Mouse (Mus musculus) kidney, postnatal 25 days (tissue): ENCODE measurements around the gene Selenom.

Source experiments
- DNase-seq, 2 experiments: peaks; one replicate each; pipeline ENCODE4 v3.0.0; 2021; ENCODE audit warnings: mixed read lengths in 2 of 2

The Selenom gene

DNA sequence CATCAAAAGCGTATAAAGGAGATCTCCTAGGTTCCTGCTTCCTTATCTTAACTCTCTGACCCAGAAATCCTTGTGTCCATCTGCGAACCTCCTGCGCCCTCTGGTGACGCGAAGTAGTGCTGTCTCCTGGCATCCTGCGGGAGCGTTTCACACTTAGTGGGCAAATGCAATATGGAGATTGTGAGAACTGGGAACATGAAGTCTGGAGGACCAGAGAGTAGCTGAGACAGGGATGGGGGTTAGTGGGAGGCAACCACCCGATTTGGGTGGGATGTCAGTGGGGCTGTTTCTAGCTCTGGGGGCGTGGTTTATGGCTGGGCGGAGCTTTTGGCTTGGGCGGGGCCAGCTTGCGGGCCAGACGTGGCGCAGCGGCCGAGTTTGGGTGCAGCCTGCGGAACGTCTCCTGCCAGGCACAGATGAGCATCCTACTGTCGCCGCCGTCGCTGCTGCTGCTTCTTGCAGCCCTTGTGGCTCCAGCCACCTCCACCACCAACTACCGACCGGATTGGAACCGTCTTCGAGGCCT, at the start of gene Selenom:
Gene Selenom (plus strand): TSS at position 156 of the 526 bp plus-strand sequence.
- peak; percentile 90 to 94 for DNase-seq

DNA sequence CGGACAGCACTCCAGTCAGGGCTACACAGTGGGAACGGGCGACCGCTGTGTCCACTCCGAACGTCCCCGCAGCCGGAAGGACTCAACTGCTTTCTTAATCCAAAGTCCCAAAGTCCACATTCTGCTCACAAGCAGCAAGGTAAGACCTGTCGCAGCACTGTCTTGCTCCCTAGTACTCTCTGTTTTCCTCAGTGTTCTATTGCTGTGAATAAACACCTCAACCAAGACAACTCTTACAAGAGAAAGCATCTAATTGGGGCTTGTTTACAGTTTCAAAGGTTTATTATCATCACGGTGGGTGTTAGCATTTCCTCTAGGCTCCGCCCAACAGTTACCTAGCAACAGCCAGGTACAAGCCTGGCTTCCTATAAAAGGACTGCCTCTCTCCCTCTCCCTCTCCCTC, 43.0 kb upstream of the Selenom start:
- DNase-seq, result peak; percentile 60 to 81

DNA sequence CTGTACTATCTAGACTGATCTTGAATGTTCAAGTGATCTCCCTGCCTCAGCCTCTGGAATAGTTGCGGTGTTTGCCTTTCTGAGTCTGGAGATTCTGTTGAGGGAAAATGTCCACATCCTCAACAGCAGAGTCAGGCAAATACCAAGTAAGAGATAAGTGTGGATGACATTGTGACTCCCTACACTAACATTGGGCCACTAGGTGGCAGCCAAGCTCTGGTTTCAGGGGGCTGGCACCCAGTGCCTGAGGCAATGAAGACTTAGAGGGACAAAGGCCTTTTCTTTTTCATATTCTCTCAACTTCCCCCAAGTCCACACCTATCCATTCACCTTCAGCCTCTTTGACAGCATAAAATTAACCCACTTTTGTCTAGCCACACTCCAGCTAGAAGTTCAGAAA, 42.0 kb upstream of the Selenom start:
- DNase-seq, result peak; percentile 89 to 95

DNA sequence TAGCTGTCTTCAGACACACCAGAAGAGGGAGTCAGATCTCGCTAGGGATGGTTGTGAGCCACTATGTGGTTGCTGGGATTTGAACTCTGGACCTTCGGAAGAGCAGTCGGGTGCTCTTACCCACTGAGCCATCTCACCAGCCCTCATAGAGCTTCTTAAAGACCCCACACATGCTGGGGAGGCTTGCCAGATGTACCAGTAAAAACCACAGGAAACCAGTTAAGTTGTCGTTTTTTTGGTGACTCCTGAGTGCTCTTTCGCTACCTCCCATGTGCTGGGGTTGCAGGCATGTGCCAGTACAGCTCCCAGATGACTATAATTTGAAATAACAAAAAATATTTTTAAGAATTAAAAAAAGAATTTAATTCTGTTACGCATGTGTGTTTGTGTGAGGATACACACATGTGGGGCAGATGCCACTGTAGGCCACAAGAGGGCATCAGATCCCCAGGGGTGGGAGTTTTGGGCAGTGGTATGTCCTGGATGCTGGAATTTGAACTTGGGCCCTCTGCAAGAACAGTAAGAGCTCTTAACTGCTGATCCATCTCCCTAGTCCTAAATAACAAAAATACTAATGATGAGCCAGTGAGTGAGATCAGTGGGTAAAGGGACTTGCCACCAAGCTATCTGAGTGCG, 39.9 kb upstream of the Selenom start:
- peak; percentile 54 to 55 for DNase-seq

DNA sequence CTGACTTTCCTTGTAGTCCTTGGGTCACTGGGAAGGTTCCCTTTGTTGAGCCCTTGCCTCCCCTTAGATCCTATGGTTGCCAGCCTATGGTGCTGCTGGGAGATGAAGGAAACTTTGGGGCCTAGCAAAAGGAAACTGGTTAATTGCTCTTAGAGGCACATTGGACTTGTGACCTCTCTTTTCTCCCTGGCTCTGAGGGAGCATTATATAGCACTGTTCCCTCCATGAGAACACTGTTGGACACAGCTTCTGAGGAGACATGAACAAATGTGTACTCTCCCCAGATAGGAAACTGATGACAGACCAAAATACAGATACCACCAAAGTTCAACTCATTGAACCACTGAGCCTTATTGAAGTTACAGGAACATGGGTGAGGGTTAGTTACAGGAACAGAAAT, 39.0 kb upstream of the Selenom start:
- no peak for DNase-seq

DNA sequence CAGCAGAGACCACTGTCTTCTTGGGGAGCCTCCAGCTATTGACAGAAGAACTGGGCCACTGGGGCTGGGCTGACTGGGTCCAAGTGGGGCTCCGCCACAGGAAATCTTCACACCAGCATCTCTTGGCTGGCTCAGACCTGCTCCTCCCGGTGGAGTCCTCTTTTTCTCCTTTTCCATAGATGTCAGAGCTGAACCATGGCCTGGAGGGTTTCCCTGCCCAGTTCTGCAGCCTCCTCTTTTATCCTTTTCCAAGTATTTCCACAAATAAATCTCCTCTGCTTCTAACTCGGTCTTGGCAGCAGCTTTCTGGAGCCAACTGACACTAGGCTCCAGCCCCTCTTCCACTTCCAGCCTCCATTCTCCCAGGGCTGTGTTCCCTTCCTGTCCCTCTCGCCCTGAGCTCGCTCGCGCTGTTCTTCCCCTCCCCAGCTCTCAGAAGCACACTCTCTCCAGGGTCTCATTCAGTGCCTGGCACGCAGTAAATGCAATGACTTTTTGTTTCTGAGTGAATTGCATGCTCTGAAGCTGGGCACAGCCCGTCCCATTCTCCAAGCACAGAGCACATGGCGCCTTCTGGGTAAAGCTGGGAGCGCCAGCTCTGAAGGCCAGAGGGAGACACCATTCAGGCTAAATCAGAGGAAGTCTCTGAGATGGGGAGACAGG, 30.4 kb upstream of the Selenom start:
- DNase-seq, result no peak

DNA sequence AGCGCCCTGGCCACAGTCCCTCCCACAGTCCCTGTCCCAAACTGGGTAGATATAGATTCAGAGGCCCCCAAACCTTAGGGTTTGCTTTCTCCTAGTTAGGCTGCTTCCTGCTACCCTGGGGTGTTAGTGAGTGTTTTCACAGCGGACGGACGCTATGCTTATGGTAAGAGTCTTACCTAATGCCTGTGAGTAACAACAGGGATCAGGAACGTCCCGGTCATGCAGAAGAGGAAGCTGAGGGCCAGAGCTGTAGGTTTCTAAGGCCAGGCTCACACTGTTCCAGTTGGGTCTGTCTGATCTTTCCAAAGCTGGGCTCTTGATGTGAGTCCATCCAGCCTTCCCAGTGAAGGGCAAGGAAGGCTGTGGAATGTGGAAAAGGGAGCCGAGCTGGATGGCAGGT, 28.1 kb upstream of the Selenom start:
- DNase-seq, result no peak

DNA sequence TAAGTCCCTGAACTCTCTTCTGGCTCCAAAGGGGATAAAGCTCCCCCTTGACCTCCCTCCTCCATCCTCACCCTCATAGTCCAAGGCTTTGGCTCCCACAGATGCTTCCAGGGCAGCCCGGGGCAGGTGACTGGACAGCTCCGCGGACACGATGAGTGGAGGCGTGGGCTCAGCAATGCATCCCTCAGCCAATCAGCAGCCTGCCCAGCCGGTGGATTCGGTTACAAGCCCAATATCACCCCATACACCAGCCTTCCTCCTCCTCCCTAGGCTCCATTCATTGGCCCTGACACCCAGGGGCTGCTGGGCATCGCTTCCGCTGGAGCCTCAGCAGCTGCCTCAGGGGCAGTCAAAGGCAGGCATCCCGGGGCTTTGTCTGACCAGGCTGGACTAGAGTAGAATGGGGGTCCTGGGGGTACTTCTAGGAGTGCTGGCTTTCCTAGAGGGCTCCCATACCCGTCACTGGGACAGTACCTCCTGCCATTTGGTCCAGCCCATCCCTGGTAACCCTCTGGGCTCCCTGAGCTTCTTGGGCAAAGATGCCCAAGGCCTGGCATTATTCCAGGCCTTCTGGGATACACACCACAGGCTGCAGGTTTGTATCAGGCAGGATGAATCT, 26.4 kb upstream of the Selenom start, which contains the start of gene Pla2g3:
Gene Pla2g3 (plus strand): TSS at position 333 of the 619 bp plus-strand sequence.
- no peak for DNase-seq

DNA sequence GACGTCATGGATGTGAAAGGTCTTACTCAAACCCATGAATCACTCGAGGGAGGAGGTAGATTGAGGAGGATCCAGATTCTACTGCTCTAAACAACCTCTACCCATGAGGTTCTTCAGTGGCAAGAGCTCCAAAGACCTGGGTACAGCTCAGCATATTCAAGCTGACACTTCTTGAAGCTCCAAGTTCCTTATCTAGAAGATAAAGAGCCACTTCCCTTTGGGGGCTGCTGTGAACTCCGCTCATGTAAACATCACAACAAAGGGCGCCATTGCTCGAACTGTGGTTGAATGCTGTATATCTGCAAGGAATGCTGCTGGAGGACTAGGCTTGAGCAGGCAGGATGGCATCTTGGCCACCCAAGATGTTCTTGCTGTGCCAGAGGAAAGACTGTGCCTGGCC, 25.4 kb upstream of the Selenom start:
- no peak for DNase-seq

DNA sequence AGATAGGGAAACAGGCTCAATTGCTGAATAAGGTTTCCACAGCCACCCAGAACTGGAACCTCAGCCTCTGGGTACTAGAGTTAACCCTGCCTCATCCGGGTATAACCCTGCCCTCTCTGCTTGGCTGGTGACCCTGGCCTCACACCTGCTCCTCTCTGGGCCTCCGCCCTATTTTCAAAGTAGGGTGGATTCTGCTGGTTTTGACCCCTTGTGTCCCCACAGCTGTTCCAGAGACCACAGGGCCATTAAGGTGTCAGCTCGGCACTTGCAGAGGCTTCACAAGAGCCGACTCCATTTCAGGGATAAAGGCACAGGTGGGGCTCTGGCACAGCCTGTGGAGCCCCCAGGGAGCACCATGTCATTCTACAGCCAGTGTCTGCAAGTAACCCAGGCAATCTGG, 21.7 kb upstream of the Selenom start:
- DNase-seq, result no peak

DNA sequence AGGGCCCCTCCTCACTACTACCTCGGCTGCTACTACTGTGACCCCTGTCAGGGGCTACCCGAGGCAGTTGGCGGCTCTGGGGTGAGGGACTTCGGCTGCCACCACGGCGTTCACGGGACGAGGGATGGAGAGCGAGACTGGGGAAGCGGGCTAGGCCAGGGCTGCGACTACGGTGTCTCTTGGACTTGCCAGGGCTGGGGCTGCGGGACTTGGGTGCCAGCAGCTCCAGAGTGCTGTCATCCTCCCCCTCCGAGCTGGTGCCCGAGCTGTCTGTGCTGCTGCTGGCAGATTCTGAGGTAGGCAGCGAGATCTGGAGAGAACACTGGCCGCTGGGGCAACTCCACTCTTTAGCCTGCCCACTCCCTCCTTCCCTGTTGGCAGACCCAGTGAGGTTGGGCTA, 19.6 kb upstream of the Selenom start:
- no peak for DNase-seq

DNA sequence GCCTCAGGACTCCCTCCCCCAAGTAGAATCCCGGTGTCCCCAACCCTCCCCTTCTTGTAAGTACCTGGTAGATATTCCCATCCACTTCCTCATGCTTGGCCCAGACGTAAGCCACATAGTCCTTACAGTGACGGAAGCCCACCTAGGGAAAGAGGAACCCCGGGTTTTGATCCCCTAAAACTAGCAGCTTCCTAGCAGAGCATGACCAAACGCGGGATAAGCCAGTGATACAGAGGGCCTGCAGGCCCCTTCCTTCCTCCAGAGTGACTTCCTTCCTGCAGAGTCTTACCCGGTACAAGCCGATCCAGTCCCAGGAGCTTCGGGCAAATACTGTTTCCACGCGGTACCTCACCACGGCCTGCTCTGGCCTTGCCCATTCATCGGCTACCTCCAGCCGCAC, 19.0 kb upstream of the Selenom start:
- no peak for DNase-seq

DNA sequence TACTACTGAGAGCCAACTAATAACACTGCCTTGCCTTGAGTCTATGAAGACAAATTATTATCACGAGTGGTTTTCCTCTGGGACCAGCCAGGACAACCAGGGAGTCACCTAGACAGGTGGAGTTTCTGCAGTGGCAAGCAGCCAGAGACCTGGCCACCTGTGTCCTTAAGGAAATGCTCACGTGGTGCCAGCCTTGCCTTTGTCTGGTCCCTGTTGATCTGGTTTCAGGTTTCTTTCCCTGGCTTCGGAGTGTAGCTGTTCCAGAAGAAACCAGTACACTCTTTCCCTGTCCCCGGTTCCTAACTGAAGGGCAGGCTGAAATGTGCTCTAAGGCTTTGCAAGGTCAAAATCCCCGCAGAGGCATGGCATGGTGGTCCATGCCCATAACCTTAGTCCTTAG, 17.7 kb upstream of the Selenom start:
- peak; percentile 71 to 86 for DNase-seq

DNA sequence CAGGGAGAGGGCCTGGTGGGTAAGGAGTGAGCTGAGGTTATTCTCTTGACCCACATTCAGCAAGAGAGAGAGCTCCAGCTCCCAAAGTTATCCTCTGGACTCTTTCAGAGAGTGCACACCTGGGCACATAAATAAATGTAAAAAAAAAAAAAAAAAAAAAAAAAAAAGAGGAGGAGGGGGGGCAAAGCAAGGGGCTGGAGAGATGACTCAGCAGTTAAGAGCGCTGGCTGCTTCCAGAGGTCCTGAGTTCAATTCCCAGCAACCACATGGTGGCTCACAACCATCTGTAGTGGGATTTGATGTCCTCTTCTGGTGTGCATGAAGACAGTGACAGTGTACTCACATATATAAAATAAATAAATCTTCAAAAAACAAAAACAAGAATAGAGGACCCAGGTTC, 17.2 kb upstream of the Selenom start:
- DNase-seq, result no peak

DNA sequence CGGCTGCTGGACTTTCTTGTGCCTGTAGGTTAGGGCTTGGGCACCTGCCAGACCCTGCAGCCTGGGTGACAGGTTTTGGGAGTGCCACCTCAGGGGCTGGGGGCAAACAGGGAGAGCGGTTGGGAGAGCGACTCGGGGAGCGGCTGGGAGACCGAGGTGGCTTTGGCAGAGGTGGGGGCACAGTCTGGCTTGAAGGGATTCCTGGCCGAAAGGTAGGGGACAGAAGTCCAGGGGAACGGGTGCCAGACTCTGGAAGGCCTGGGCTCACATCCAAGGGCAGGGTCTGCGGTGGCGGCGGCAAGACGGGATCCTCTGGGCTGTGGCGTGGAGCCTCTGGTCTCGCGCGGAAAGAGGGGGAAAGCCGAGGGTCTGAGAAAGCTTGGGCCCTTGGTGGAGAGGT, 12.4 kb upstream of the Selenom start:
- peak in 1 of 2 experiments; percentile 62 for DNase-seq

DNA sequence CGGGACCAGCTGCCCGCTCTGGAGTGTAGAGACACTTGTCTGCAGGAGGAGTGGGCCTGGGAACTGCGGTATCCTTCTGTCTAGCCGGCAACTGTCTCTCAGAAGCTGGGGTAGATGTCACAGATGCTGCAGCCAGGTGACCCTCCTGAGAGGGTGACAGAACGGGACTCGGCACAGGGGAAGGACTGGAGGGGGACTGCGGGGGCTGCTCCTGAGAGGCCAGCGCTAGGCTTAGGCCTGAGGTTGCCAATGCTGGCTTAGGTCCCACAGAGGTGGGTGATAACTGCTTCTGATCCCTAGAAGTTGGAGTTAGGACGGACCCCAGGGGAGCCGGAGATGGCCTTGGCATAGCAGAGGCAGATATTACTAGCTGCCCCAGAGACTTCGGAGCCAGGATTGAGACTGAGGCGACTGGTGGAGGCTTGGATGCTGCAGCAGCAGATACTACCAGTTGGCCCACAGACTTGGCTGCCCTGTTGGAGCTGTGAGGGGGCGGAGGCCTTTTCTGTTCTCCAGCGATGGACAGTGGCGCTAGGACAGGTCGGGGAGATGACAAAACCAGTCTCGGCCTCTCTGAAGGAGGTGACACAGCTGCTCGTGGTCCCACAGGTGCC, 11.9 kb upstream of the Selenom start:
- no peak for DNase-seq

DNA sequence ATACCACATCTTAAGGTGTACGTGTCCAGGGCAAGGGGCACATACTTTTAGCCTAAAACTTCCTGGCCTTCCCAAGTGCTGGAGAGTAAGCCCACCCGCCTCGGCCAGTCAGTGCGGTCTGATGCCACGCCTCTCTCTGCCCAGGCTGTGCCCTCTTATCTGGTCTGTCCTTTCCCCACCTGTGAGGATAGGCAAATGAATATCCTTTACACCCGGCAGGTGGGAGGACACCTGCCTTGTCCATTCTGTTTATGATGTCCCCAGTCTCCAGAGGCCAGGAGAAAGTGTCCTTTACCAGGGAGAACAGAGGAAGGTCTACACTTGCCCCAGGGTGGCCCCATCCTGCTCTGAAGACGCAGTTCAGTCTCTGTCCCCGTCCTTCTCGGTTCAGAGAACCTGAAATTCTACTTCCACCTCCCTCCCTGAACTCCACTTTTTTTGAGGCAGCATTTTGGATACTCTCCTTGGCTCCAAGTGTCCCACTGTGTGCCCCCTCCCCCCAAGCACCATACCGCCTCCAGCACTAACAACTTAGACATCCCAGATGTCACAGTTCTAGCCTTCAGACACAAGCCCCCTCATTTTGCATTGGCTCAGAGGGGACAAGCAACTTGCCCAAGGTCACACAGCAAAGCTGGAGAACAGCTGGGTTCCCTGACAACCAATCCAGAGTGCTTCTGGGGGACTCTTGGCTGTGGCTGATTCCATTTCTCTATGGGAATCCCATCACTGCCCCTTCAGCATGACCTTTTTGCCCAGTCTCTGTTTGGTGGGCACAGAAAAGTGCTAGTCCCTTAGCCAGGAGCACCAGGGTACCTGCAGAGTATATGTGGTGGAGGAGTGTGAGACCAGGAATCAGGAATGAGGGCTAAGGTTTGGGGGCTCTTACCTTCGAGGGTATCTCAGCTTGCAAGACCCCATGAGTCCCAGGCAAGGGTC, 10.5 kb upstream of the Selenom start:
- DNase-seq, result no peak

DNA sequence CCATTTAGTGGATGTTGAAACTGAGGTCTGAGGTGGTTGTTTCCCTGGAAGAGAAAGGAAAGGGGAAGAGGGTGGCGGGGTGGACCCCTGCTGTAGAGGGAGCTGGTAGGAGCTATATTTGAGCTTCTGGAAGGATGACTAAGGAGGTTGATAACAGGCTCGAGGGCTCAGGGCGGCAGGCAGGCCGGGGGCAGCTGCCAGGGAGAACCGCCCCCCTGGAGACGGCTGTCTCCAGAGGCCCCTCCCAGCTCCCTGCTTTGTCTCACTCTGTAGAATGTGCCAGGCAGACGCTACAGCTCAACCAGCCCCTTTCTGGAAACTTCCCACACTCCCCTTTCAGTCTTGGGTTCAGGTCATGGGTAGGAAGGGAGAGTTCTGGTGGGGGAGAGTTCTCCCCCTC, 6.3 kb upstream of the Selenom start:
- DNase-seq, result no peak

DNA sequence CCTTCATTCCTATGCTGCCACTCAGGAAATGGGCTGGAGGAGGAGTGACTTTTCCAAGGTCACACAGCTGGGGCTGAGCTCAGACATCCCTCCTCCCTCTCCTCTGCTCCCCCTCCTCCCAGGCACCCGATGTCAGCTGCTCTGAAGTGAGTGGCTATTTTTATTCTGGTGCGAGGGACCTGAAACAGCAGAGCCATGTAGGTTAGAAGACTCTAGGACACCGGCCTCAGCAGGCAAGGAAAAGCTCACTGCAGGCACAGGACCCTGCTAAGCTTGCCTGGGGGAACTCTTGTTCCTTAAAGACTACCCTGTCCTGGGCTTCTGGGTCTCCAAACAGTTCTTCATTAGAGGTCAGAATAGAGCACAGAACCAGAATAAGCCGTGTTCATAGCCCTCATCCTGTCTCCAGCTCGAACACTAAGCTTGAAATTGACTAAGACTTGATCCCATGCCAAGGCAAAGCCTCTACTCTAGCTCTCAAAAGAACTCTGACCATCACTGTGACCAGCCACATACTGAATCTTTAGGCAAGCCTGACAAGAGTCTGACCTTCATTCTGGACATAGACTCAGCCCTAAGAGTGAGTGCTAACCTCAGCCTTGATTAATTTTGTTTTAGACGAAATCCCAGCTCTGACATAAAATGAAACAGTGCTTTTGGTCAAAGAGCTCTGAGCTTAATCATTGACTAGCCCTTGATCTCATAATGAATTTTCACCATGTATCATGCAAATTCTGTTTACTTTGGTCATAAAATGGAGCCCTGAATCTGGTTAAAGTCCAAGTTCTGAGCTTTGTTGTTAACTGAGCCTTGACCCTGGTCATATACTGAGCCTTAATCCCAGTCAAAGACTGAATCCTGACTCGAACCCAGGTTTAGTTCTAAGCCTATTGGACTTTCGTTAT, 5.1 kb upstream of the Selenom start:
- DNase-seq, result peak; percentile 43 to 74

DNA sequence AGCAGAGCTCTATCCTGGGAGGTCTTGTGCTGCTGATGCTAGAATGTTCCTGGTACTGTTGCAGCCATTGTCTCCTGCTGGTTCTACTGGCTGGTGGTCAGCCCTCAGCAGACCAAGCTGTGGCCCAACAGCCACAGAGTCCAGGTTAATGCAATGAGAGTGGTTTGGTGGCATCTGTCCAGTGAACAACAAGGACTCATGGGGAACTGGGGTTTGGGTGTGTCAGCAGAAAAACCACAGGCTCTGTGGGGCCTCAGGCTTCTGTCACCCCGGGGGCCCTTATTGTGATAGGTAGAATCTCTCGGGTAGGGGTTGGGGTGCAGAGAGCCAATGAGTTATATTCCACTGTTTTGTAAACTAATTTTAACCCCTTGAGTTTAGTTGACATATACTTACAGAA, 4.2 kb upstream of the Selenom start:
- no peak for DNase-seq

DNA sequence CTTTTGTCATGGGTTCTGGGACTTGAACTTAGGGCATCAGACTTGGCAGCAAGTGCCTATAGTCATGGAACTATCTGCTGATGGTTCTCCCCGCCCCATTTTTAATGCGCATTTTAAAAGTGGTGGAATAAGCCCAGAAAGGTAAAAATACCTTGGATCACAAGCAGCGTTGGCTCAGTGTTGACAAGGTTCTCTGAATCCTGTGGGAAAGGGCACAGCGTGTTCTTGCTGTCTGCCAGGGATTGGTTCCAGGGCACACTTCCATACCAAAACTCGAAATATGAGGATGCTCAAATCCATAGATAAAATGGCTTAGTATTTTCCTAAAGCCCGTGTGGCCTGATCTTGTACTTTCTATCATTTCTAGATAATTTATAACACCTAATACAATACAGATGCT, 1.2 kb upstream of the Selenom start:
- DNase-seq, result no peak
